Mouse (Mus musculus): ENCODE measurements around the gene A230050P20Rik. TPM values are rescaled to one million over a fixed set of nuclear protein-coding genes. Genes with fewer than 3 reads are reported as not detected.

Gene A230050P20Rik
- polyA plus RNA-seq, 1 experiment from 2014 or later, result 2.3 TPM

DNA sequence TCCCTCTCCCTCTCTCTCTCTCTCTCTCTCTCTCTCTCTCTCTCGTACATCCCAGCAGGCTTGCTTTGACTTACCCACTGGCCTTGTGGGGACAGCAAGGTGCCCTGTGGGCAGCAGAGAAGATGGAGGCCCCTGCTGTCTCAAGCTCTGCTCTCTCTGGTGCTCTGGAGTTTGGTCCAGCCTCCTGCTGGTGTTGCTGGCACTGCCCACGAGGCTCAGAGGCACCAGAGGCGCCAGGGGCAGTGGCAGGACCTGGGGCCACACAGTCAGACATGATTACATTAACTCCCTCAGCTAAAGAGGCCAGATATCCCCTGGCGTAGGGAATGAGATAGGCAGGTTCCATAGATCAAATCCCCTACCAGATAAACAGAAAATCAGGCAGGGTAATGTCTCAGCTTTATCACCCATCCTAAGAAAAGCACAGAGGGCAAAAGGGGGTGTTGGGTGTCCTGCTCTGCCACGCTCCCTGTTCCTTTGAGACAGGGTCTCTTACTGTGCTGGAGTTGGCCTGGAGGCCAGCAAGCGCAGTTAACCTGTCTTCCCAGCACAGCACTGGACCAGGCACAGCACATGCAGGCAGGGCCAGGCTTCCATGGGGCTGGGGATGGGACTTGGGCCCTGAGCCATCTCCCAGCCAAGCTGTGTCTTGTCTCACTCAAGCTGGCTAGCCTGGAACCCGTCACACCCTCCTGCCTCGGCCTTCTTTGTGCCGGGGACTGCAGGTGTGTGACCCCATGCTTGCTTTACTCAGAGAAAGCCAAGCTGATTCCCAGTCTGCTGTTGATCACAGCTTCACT is 8.1 kb downstream of the A230050P20Rik start:
- no peaks in the 10 kb centered on the region for H3K36me3 ChIP-seq
- ATAC-seq (ENCODE audit: low FRiP score), result no peak
- peak overlapping the region; percentile 49; the same call in 1 of the 2 replicates for H3K9ac ChIP-seq
- H3K27ac ChIP-seq, result no peak overlapping the region
- peaks cover 13% of the 10 kb centered on the region; the same call in 1 of the 2 replicates for H3K27me3 ChIP-seq
- peaks cover 13% of the 10 kb centered on the region; the same call in 1 of the 2 replicates for H3K4me1 ChIP-seq (replicated peaks)
- no peak overlapping the region for H3K4me2 ChIP-seq
- 77% methylated on average over 9 of the region's 9 CpGs for WGBS
- no peaks in the 10 kb centered on the region for H3K9me3 ChIP-seq
- no peak overlapping the region for H3K4me3 ChIP-seq

DNA sequence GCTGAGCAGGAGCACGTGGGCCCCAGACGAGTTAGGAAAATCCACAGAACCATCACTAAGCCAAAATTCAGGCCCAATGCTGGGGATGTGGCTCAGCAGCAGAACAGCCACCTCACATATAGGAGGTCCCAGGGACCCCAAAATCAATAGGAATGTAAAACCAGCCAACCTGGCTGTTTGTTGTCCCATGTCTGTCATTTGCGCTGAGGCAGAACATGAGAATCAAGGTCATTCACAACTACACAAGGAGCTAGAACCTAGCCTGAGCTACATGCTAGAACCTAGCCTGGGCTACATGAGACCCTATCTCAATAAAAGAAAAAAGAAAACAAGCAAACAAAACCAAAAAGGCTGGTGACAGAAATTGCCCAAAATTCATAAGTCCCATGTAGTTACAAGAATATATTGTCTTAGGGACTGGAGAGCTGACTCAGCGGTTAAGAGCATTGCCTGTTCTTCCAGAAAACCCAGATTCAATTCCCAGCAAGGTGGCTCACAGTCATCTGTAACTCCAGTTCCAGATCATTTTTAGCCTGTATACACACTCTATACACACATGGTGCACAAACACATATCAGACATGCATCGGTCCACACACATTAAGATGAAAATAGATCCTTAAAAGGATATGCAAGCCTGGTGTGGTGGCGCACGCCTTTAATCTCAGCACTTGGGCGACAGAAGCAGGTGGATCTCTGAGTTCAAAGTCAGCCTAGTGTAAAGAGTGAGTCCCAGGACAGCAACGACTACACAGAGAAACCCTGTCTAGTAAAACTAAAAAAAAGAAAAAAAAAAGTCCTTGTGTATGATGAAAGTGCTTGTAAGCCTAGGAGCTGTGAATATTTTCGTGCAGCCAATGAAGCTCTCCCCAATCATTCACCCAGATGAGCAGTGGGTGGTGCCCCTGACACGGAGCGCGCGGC is 8.9 kb downstream of the A230050P20Rik start:
- ATAC-seq (ENCODE audit: low FRiP score), result no peak; the same call in 1 of the 2 replicates
- H3K9me3 ChIP-seq, result no peaks in the 10 kb centered on the region
- H3K27me3 ChIP-seq, result 0 out of 2 replicates have a peak, but pooled peaks cover 11% of the 10 kb centered on the region
- H3K36me3 ChIP-seq, result no peaks in the 10 kb centered on the region
- 39% methylated on average over 14 of the region's 14 CpGs for WGBS
- peaks cover 13% of the 10 kb centered on the region; the same call in 1 of the 2 replicates for H3K4me1 ChIP-seq (replicated peaks)
- peak overlapping the region; percentile 74 for H3K9ac ChIP-seq
- peak overlapping the region; percentile 96 for H3K27ac ChIP-seq
- H3K4me3 ChIP-seq, result peak overlapping the region; percentile 44
- peak overlapping the region; percentile 66 for H3K4me2 ChIP-seq

DNA sequence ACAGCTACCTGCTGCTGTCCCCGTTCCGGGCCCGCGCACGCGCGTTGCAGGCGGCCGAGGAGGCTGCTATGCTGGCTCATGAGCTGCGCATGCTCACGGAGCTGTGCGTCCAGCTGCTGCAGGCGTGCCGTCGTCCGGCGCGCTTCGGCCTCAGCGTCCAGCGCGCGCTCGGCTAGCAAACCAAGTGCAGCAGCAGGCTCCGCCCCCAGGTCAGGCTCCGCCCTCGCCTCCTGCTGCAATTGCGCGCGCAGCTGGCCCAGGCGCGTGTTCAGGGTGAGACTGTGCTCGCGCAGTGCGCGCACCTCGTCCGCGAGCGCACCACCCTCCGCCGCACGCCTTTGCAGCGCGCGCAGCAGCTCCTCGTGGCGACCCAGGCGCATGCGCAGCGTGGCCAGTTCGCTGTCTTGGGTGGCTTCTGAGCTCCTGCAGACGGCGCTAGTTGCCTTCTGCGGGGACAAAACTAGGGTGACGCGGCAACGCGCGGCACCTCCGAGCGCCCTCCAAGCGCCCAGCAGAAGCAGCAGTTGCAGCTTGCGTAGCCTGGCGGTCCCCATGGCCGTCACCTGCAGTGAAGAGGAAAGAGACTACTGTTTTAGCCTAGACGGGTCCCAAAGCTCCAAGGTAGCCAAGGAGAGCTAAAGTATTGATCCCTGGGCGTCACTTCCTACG is 9.7 kb downstream of the A230050P20Rik start:
- peak; percentile 95 for ATAC-seq (ENCODE audit: low FRiP score)
- H3K4me1 ChIP-seq (replicated peaks), result peaks cover 13% of the 10 kb centered on the region; the same call in 1 of the 2 replicates
- WGBS, result under 1% methylated on average over 69 of the region's 69 CpGs
- no peaks in the 10 kb centered on the region for H3K36me3 ChIP-seq
- H3K4me3 ChIP-seq, result peak overlapping the region; percentile 44
- H3K27me3 ChIP-seq, result 0 out of 2 replicates have a peak, but pooled peaks cover 4% of the 10 kb centered on the region
- no peaks in the 10 kb centered on the region for H3K9me3 ChIP-seq
- peak overlapping the region; percentile 74 for H3K9ac ChIP-seq
- H3K27ac ChIP-seq, result peak overlapping the region; percentile 96
- peak overlapping the region; percentile 66 for H3K4me2 ChIP-seq

DNA sequence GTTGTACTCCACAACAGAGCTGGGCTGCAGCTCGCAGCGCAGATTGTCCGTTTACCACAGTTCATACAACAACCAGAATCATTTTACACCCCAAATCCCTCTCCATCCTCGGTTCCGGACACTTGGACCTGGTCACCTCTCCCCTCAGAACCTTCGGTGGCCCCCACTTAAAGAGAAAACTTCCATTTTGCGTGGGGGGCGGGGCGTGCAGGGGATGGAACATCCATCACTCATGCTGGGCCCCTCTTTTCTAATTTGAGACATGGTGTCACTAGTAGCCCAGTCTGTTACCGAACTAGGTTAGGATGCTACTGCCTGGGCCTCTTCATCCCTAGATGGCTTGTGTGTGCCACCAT is 10.2 kb downstream of the A230050P20Rik start:
- Histone ChIP-seq H3K4me3 (peak overlapping the region; percentile 44), H3K9ac (peak overlapping the region; percentile 74), H3K27me3 (0 out of 2 replicates have a peak, but pooled peaks cover 4% of the 10 kb centered on the region), H3K4me2 (peak overlapping the region; percentile 66), H3K4me1 (replicated peaks) (peaks cover 13% of the 10 kb centered on the region; the same call in 1 of the 2 replicates), H3K36me3 (no peaks in the 10 kb centered on the region), H3K27ac (peak overlapping the region; percentile 96), H3K9me3 (no peaks in the 10 kb centered on the region)
- ATAC-seq (ENCODE audit: low FRiP score), result peak; percentile 11; the same call in 1 of the 2 replicates
- 25% methylated on average over 10 of the region's 10 CpGs for WGBS

DNA sequence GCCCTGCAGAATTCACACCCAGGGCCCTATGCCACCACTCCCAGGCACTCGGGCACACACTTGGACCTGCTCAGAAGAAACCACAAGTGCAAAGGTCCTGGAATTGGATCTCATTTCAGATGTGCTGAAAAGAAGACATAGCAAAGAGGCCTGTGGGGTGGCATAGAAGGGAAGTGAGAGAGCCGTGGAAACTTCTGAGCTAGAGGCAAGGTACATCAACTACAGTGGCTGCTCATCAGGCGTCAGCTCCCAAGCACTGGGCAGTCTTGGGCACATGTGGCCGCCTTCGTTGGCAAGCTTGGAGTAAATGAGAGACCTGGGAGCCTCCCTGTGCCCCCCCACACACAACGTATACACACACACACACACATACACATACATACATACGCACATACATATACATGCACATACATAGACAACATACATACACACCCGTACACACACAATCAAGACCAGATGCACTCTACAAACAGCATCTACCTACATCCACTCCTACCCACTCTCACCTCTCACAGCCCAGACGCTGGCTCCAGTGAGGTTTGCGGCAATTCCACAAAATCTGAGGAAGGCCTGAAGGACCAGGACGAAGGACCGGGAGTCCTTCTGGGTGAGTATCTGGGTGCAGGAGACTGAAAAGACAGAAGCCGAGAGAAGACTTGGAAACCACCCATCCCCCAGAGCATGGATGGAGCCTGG is 10.8 kb downstream of the A230050P20Rik start, which contains the start of gene Angptl6:
Angptl6 (minus strand) TSS at position 631 of the 696 bp plus-strand sequence.
- H3K4me2 ChIP-seq, result peak within 1 kb of the TSS; percentile 66
- peak within 1 kb of the TSS; percentile 44 for H3K4me3 ChIP-seq
- peak within 1 kb of the TSS; percentile 96 for H3K27ac ChIP-seq
- H3K36me3 ChIP-seq, result no peaks in the 10 kb centered on the region
- no peak for ATAC-seq (ENCODE audit: low FRiP score)
- H3K4me1 ChIP-seq (replicated peaks), result peaks cover 13% of the 10 kb centered on the region; the same call in 1 of the 2 replicates
- WGBS, result 94% methylated on average over 13 of the region's 13 CpGs
- H3K27me3 ChIP-seq, result 0 out of 2 replicates have a peak, but pooled peaks cover 4% of the 10 kb centered on the region
- no peaks in the 10 kb centered on the region for H3K9me3 ChIP-seq
- H3K9ac ChIP-seq, result peak within 1 kb of the TSS; percentile 74

DNA sequence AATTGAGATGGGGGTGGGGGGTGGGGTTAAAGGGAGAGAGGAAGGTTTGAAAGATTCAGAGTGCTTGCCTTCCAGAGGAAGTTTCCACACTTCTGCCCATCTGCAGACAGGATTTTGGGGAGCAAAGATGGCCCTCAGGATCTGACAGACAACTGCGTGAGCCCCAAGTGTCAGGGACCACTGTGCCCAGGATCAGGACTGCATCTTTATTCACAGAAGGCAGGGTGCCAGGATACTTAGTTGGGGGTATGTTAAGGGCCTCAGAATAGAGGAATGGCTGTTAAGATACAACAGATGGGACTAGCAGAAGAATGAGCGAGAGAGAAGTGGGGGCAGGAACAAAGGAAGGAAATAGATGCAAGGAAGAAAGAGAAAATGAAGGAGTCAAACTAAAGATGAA is 18.1 kb downstream of the A230050P20Rik start:
- H3K27me3 ChIP-seq, result no peaks in the 10 kb centered on the region
- H3K4me3 ChIP-seq, result no peak overlapping the region
- H3K4me1 ChIP-seq (replicated peaks), result peaks cover 21% of the 10 kb centered on the region
- no peak overlapping the region for H3K9ac ChIP-seq
- H3K4me2 ChIP-seq, result no peak overlapping the region
- no peak for ATAC-seq (ENCODE audit: low FRiP score)
- no peak overlapping the region for H3K27ac ChIP-seq
- H3K9me3 ChIP-seq, result no peaks in the 10 kb centered on the region
- WGBS, result 95% methylated on average over 2 of the region's 2 CpGs
- H3K36me3 ChIP-seq, result peaks cover 23% of the 10 kb centered on the region

DNA sequence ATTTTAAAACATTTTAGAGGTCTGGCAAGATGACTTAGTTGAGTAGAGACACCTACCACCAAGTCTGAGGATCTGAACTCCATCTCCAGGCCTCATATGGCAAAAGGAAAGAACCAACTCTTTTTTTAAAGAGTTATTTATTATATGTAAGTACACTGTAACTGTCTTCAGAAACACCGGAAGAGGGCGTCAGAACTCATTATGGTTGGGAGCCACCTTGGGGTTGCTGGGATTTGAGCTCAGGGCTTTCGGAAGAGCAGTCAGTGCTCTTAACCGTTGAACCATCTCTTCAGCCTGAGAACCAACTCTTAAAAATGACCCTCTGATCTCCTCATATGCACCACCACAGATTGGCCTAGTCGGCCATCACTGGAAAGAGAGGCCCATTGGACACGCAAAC is 18.7 kb downstream of the A230050P20Rik start:
- Histone ChIP-seq H3K27ac (peak overlapping the region; percentile 96), H3K4me1 (replicated peaks) (peaks cover 21% of the 10 kb centered on the region), H3K9ac (0 out of 2 replicates have a peak overlapping the region, but pooled peaks have one; percentile 89), H3K4me3 (no peak overlapping the region), H3K4me2 (peak overlapping the region; percentile 94), H3K36me3 (peaks cover 29% of the 10 kb centered on the region), H3K27me3 (no peaks in the 10 kb centered on the region), H3K9me3 (no peaks in the 10 kb centered on the region)
- no peak for ATAC-seq (ENCODE audit: low FRiP score)
- 90% methylated on average over 6 of the region's 6 CpGs for WGBS

DNA sequence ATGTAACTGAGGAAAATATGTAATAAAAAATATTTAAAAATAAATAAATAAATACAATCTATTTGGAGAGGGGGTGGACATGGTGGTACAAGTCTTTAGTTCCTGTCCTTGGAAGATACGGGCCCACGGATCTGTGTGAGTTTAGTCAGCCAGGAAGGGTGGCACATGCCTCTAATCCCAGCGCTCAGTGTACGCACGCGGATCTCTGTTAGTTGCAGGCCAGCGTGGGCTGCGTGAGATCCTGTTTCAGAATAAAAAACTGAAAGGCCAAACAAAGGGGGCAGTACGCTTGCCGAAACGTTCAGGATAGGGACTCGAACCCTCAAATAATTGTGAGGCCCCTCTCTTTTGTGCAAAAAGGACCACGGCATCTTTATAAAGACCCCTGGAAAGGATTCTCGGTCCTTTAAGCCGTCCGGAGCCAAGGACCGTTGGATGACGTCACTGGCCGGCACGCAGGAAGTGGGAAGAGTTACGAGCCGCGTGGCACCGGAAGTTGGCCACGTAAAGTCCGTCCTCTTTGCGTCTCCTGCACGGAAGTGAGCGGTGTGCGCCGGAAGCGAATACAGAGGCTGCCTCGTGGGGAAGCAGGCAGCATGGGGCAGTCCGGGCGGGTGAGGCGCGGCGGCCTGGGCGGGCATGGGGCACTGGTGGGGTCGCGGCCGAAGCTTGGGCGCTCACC is 19.4 kb downstream of the A230050P20Rik start, which contains the start of gene Ppan:
Ppan (plus strand) TSS at position 472 of the 682 bp plus-strand sequence.
- Histone ChIP-seq H3K9me3 (no peaks in the 10 kb centered on the region), H3K4me1 (replicated peaks) (peaks cover 21% of the 10 kb centered on the region), H3K36me3 (peaks cover 36% of the 10 kb centered on the region), H3K4me3 (peak within 1 kb of the TSS; percentile 90), H3K4me2 (peak within 1 kb of the TSS; percentile 94), H3K27ac (peak within 1 kb of the TSS; percentile 96), H3K27me3 (no peaks in the 10 kb centered on the region), H3K9ac (peak within 1 kb of the TSS; percentile 89)
- under 1% methylated on average over 43 of the region's 43 CpGs for WGBS
- ATAC-seq (ENCODE audit: low FRiP score), result peak; percentile 97

DNA sequence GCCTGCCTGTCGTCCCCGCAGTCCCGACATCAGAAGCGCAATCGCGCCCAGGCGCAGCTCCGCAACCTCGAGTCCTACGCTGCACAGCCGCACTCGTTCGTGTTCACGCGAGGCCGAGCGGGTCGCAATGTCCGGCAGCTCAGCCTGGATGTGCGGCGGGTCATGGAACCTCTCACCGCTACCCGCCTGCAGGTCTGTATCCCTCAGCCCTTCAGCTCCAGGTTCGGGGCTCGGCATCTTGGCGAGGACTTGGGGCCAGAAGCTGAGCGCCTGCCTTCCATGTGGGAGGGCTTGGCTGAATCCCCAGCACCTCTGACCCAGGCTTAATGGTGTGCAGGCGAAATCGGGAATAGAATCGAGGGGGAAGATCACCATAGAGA is 19.9 kb downstream of the A230050P20Rik start:
- Histone ChIP-seq H3K27me3 (no peaks in the 10 kb centered on the region), H3K4me2 (peak overlapping the region; percentile 94), H3K4me3 (peak overlapping the region; percentile 90), H3K9ac (peak overlapping the region; percentile 89), H3K36me3 (peaks cover 41% of the 10 kb centered on the region), H3K27ac (peak overlapping the region; percentile 96), H3K9me3 (no peaks in the 10 kb centered on the region), H3K4me1 (replicated peaks) (peaks cover 21% of the 10 kb centered on the region)
- under 1% methylated on average over 30 of the region's 30 CpGs for WGBS
- ATAC-seq (ENCODE audit: low FRiP score), result peak; percentile 67; the same call in 1 of the 2 replicates

DNA sequence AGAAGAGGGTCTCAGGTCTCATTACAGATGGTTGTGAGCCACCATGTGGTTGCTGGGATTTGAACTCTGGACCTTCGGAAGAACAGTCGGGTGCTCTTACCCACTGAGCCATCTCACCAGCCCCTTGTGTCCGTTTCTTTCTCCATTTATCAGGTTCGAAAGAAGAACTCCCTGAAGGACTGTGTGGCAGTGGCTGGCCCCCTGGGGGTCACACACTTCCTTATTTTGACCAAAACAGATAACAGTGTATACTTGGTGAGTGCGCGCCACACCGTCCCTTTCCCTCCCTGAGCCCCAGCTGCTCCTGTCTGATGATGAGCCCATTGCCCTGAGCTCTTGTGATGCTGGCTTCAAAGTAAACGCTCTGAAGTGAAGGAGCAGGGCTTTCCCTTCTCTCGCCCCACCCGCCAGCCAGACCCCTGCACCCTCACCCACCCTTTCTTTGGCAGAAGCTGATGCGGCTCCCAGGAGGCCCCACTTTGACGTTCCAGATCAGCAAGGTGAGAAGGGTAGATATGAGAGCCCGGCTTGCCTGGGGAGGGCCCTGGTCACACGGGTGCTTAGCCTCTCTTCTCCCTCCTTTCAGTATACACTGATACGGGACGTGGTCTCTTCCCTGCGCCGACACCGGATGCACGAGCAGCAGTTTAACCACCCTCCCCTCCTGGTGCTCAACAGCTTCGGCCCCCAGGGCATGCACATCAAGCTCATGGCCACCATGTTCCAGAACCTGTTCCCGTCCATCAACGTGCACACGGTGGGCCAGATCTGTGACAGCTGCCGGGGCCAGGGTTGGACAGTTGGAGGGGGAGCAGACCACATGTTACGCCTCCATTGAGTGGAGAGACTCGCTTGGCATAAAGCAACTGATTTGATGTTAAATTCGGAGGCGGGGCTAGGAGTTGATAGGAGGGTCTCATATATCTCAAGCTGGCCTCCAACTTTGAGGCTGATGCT is 21.0 kb downstream of the A230050P20Rik start:
- no peak overlapping the region for H3K27ac ChIP-seq
- no peaks in the 10 kb centered on the region for H3K27me3 ChIP-seq
- no peaks in the 10 kb centered on the region for H3K9me3 ChIP-seq
- peaks cover 21% of the 10 kb centered on the region for H3K4me1 ChIP-seq (replicated peaks)
- H3K36me3 ChIP-seq, result peaks cover 52% of the 10 kb centered on the region
- peak overlapping the region; percentile 90; the same call in 1 of the 2 replicates for H3K4me3 ChIP-seq
- ATAC-seq (ENCODE audit: low FRiP score), result no peak
- WGBS, result 87% methylated on average over 29 of the region's 29 CpGs
- H3K9ac ChIP-seq, result 0 out of 2 replicates have a peak overlapping the region, but pooled peaks have one; percentile 19
- H3K4me2 ChIP-seq, result peak overlapping the region; percentile 94

Measured in hindbrain, embryonic 13.5 days (tissue).